Mouse (Mus musculus): ENCODE results near the gene Mosmo. TPM values are rescaled to one million over a fixed set of nuclear protein-coding genes. Genes with fewer than 3 reads are reported as not detected.

The Mosmo gene
- 14.6 to 24.8 TPM (median 18.8 TPM) in 4 replicates for total RNA-seq (2023; ENCODE audit: inconsistent age)

GRCm38 (mm10) chr7:120677001-120677643 lies at the start of gene Mosmo:
Gene Mosmo (plus strand): TSS chr7:120677618.

GRCm38 (mm10) chr7:120634711-120635361 lies 42.6 kb upstream of the Mosmo start, which contains the start of gene Uqcrc2:
Gene Uqcrc2 (plus strand): TSS chr7:120635176.

GRCm38 (mm10) chr7:120670153-120670875 lies 7.1 kb upstream of the Mosmo start, which contains the start of gene Pdzd9:
Gene Pdzd9 (minus strand): TSS chr7:120670343.

GRCm38 (mm10) chr7:120739018-120739417 lies 61.6 kb downstream of the Mosmo start, which contains the start of gene Vwa3a:
Gene Vwa3a (plus strand): TSS chr7:120739318.

Other genes starting within 250 kb of the Mosmo start
- 83.5 to 91.4 TPM (median 87.8 TPM) in 4 replicates for gene Uqcrc2, start 42.4 kb upstream of the Mosmo start, total RNA-seq (2023; ENCODE audit: inconsistent age)
- gene Pdzd9, start 7.3 kb upstream of the Mosmo start, total RNA-seq (2023; ENCODE audit: inconsistent age) = 0.54 TPM in 1 of 4 replicates, not detected in the others
- gene Vwa3a, start 61.7 kb downstream of the Mosmo start, total RNA-seq (2023; ENCODE audit: inconsistent age) = 0.13 TPM in 1 of 4 replicates, not detected in the others
- not detected in 4 replicates for gene Gm5737, start 134.7 kb downstream of the Mosmo start, total RNA-seq (2023; ENCODE audit: inconsistent age)
- gene Eef2k, start 165.2 kb downstream of the Mosmo start, total RNA-seq (2023; ENCODE audit: inconsistent age) = 23.4 to 32.7 TPM (median 25.3 TPM) in 4 replicates
- gene Polr3e, start 240.1 kb downstream of the Mosmo start, total RNA-seq (2023; ENCODE audit: inconsistent age) = 28.1 to 33.9 TPM (median 31.5 TPM) in 4 replicates

Data from B cell, adult (primary cell).